Mouse (Mus musculus) CH12.LX (cell line): Measurements from ENCODE around the gene Fam219b.

Experiments
- CHD2 ChIP-seq: IDR thresholded peaks from 2 replicates; pipeline ENCODE4 v1.6.1; 2011; ENCODE audit warnings: low read length, improper control_type of control experiment
- CTCF ChIP-seq, 2 experiments: IDR thresholded peaks in 1 of 2; conservative IDR thresholded peaks in 1 of 2; 2 replicates each; pipeline ENCODE4 v1.5.1; 2011 to 2012; ENCODE audit warnings: low read depth in 2 of 2, low read length in 2 of 2, improper control_type of control experiment in 1 of 2, inconsistent platforms in 1 of 2, mild to moderate bottlenecking in 1 of 2, moderate library complexity in 1 of 2
- E2F4 ChIP-seq: IDR thresholded peaks from 2 replicates; pipeline ENCODE4 v1.6.1; 2011; ENCODE audit warnings: low read depth, low read length, improper control_type of control experiment; ENCODE audit not compliant: insufficient replicate concordance
- EP300 ChIP-seq: IDR thresholded peaks from 2 replicates; pipeline ENCODE4 v1.6.1; 2011; ENCODE audit warnings: low read length, improper control_type of control experiment
- GABPA ChIP-seq: IDR thresholded peaks from 2 replicates; pipeline ENCODE4 v1.6.1; 2012; ENCODE audit warnings: low read depth, low read length, improper control_type of control experiment, inconsistent platforms; ENCODE audit not compliant: insufficient replicate concordance
- KAT2A ChIP-seq: IDR thresholded peaks from 2 replicates; pipeline ENCODE4 v1.6.1; 2012; ENCODE audit warnings: low read length, improper control_type of control experiment, inconsistent platforms; ENCODE audit not compliant: insufficient replicate concordance
- MAX ChIP-seq: IDR thresholded peaks from 2 replicates; pipeline ENCODE4 v1.6.1; 2011; ENCODE audit warnings: low read length, improper control_type of control experiment
- MAZ ChIP-seq: IDR thresholded peaks from 2 replicates; pipeline ENCODE4 v1.6.1; 2012; ENCODE audit warnings: low read depth, mild to moderate bottlenecking, inconsistent platforms, low read length, improper control_type of control experiment, moderate library complexity
- MXI1 ChIP-seq: IDR thresholded peaks from 2 replicates; pipeline ENCODE4 v1.6.1; 2011; ENCODE audit warnings: mild to moderate bottlenecking, low read depth, low read length, improper control_type of control experiment
- MYC ChIP-seq: IDR thresholded peaks from 2 replicates; pipeline ENCODE4 v1.6.1; 2011; ENCODE audit warnings: low read depth, mild to moderate bottlenecking, improper control_type of control experiment, low read length
- POLR2A ChIP-seq: IDR thresholded peaks from 2 replicates; pipeline ENCODE4 v1.6.1; 2011; ENCODE audit warnings: low read depth, mild to moderate bottlenecking, improper control_type of control experiment, low read length
- SIN3A ChIP-seq: IDR thresholded peaks from 2 replicates; pipeline ENCODE4 v1.6.1; 2012; ENCODE audit warnings: low read length, improper control_type of control experiment, inconsistent platforms
- ZC3H11A ChIP-seq: IDR thresholded peaks from 2 replicates; pipeline ENCODE4 v1.6.1; 2012; ENCODE audit warnings: low read depth, mild to moderate bottlenecking, inconsistent platforms, low read length, improper control_type of control experiment
- ZNF384 ChIP-seq: IDR thresholded peaks from 2 replicates; pipeline ENCODE4 v1.6.1; 2012; ENCODE audit warnings: low read depth, low read length, improper control_type of control experiment, inconsistent platforms

DNA sequence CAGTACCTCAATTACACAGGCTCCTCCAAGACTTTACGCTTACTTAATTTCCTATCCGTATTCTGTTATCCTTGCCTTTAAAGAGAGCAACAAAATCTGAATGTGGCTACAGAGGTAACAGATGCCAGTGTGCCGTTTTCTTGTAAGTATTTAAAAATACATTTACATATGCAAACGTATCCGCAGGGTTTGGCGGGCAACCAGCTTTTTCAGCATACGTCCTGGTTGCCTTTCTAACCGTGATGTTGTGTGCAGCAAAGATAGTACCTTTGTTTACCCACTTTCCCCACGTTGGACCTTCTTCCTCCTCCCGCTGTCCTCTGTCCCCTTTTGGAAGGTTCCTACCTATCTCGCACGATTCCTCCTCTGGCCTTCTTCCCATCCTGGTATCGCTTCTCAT lies 35.9 kb upstream of the Fam219b start:
- no peak for TF ChIP-seq MAZ
- TF ChIP-seq POLR2A = no peak
- TF ChIP-seq CTCF (conservative IDR thresholded peaks at IDR 0.05 in 1 of 2, IDR thresholded peaks at IDR 0.05 in 1 of 2; ENCODE audit: low read depth in 2 of 2, low read length in 2 of 2) = no peak
- no peak for TF ChIP-seq MXI1
- TF ChIP-seq MYC = no peak
- TF ChIP-seq KAT2A = no peak
- TF ChIP-seq ZNF384 = no peak
- no peak for TF ChIP-seq ZC3H11A
- TF ChIP-seq GABPA = no peak
- no peak for TF ChIP-seq MAX
- no peak for TF ChIP-seq EP300
- no peak for TF ChIP-seq SIN3A
- TF ChIP-seq E2F4 = no peak
- TF ChIP-seq CHD2 = no peak
